Mouse (Mus musculus): ENCODE measurements around the gene Lrp10.

The Lrp10 gene

DNA sequence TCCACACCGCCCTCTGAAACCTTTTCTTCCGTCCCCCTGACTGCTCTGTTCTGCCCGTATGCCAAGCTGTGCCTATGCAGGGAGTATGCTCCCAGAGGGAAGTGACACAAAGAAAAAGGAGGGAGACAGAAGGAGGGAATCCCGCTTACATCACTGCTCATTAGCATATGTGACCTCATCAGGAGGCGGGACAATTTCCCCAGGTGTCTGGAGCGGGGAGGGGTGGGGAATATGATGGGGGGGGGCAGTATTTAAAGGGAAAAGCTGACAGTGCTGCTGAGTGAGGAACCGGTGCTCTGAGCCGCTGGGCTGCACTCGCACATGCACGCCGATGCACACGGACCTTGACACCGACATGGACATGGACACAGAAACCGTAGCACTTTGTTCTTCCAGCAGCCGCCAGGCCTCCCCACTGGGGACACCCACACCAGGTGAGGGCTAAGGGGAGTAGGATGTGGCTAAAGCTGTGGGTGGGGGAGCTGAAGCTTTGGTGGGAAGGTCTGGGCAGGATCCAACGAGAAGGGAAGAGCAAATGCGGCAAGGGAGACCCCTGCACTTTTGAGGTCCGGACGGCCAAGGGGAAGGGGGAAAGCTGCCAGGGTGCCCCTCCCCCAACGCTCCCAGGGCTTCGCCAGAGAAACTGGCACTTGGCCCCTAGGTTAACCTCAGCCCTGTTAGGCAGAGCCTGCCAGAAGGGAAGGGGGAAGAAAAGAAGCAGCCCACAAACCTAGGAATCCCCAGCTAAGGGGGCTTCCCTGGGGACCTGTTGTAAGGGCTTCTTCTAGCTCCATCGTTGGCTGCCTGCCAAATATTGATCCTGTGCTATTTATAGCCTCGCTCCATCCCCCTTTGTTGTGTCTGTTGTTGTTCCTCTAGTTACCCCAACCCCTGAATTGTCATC is 12.3 kb downstream of the Lrp10 start, which contains the start of gene Rem2:
Rem2 (plus strand) TSS at position 160 of the 904 bp plus-strand sequence.
- ATAC-seq (ENCODE audit: low TSS enrichment) = peak; percentile 95

DNA sequence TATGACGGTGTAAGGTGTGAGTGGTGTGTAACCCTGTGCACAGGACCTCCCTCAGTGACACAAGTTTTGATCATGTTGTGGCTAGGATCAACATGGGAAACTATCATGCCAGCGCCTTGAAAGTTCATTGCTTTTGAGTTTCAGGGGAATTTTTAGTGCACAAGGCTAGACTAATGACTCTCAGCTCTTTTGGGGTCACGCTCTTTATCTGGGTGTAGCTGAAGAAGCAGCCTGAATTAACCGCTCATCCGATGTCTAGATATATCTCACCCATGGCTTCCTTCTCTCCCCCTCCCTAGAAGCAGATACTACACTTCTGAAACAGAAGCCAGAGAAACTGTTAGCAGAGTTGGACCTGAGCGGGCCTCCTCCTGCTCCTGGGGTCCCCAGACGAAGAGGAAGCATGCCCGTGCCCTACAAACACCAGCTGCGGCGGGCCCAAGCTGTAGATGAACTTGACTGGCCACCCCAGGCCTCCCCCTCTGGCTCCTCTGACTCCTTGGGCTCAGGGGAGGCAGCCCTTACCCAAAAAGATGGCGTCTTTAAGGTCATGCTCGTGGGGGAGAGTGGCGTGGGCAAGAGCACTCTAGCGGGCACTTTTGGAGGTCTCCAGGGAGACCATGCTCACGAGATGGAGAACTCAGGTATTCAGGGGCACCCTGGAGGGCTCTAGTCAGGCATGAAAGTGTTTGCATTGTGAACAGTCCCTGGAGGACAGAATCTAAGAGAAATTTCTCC is 13.4 kb downstream of the Lrp10 start:
- ATAC-seq (ENCODE audit: low TSS enrichment) = no peak

DNA sequence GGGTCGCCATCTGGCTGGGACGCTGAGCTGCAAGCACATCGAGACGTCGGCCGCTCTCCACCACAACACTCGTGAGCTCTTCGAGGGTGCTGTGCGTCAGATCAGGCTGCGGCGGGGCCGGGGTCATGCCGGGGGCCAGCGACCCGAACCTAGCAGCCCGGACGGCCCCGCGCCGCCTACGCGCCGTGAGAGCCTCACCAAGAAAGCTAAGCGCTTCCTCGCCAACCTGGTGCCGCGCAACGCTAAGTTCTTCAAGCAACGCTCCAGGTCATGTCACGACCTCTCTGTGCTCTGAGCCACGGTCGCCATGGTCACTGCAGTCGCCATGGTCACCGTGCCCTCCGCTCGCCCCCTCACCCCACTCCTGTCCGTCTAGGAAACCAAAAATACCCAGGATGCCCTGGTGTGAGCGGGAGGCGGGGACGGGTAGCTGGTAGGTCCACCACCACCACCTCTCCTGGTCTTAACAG is 15.5 kb downstream of the Lrp10 start:
- no peak for ATAC-seq (ENCODE audit: low TSS enrichment)

DNA sequence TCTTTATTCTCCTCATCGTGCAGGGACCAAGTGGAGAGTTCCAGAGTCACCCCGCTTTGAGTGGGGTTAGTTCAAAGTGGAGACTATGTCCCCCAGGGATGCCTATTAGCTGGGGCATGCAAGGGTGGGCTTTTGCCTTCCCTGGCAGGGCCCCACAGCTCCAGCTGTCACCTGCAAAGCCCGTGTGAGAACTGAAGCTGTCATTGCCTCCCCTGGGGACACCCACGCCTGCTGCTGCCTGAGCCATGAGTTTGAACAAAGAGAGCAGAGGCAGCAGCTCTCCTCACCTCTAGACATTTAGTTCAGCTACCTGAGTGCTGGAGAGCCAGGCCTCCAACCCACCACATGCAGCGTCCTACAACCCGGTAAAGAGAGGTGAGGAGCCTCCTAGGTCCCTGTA is 16.7 kb downstream of the Lrp10 start:
- ATAC-seq (ENCODE audit: low TSS enrichment) = no peak

DNA sequence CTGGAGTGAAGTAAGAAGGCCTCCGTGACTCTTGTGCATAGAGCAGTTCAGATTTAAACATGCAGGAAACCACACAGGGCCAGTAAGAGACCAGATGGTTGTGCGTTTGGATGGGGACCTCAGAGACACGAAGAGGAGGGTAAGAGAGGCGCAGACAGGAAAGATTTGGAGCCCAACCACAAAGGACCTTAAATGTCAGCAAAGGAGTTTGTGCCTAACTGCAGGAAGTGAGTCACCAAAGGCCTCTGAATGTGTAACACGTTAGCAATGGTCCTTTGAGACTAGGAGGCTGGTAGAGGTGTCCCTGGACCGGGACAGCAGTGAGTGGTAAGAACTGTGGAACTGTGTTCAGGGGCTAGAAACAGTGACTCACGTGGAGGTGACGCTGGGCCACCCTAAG is 17.5 kb downstream of the Lrp10 start:
- no peak for ATAC-seq (ENCODE audit: low TSS enrichment)

DNA sequence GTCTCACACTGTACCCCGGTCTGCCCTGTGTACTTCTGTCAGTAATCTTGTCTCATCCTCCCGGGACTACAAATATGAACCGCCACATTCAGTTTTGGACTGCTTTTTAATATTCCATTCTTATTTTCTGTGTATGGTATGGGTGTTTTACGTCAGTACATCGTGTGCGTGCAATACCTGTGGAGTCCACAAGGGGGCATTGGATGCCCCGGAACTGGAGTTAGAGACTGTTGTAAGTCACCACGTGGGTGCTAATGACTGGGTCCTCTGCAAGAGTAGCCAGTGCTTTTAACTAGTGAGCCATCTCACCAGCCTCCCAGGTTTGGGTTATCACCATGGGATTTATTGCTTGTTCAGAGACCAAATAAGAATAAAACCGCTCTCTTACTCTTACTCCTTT is 18.6 kb downstream of the Lrp10 start:
- ATAC-seq (ENCODE audit: low TSS enrichment) = no peak

DNA sequence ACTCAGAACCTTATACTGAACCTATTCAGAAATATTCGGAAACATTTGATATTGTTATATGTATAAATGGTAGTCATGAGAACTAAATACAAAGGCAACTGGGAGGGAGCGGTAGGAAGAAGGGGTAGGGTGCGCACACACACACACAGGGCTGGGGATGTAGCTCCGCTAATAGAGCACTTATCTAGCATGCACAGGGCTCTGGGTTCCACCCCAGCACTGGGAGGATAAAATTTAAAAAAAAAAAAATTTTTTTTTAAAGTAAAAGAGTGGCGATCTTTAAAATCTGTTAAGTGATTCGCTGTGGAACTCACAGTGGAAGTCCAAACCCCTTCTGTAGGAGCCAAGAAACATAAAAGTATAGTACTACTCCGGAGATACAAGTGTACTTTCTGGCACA is 22.0 kb downstream of the Lrp10 start:
- ATAC-seq (ENCODE audit: low TSS enrichment) = no peak

DNA sequence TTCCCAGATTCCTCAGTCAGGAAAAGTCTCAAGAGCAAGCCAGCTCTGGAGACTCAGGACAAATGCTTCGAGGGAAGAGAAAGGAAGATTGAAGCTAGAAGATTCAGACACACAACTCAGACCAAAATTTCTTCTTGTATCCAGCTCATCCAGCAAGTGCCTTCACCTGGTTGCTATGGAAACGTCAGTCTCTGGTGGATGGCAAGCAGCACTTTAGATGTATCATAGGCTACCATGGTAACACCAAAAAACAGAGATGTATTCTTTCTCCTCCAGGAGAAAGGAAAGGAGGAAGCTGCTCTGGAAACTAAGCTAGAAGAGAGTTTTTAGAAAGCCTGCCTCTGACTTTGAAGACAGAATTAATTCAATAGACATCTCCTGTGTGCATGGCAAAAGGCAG is 23.8 kb downstream of the Lrp10 start:
- no peak for ATAC-seq (ENCODE audit: low TSS enrichment)

DNA sequence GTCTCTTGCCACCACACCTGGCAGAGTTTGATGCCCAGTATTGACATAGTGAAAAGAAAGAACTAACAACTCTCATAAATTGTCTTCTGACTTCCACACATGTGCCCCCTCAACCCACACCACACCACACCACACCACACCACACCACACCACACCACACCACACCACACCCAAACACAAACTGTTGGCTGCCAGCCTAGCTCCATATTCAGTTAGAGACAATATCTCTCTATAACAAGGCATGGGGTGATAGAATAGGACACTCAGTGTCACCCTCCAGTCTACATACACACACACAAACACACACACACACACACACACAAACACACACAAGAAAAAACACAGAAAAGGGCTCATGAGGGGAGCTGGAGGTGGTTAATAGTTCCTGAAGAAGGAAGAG is 24.4 kb downstream of the Lrp10 start:
- ATAC-seq (ENCODE audit: low TSS enrichment) = no peak

DNA sequence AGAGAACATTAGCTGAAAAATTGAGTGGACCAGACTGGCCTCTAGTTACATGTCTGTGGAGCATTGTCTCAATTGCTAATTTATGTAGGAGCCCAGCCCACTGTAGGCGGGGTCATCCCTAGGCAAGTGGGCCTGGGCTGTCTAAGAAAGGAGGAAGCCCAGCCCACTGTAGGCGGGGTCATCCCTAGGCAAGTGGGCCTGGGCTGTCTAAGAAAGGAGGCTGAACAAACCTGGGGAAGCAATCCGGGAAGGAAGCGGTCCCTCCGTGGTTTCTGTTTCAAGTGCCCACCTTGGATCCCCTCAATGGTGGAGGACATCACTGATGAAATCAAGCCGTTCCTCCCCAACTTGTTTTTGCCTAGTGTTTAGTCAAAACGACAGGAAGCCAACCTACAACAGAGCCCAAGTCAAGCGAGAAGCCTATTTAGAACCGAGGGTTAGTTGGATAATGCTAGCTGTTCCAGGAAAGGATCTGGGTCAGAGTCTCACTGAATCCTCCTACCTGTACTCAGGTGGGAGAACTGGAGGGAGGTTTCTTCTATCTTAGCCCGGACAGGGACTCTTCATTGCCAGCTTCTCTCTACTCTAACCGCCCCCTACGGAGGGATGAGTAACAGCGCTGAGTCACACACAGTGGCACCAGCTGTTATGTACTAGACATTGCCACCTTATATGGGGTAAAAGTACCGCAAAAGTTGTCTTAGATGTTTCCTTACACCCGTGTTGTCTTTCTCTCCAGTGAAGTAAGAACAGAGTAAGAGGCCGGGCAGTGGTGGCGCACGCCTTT is 28.6 kb downstream of the Lrp10 start:
- peak; percentile 100 for ATAC-seq (ENCODE audit: low TSS enrichment)

DNA sequence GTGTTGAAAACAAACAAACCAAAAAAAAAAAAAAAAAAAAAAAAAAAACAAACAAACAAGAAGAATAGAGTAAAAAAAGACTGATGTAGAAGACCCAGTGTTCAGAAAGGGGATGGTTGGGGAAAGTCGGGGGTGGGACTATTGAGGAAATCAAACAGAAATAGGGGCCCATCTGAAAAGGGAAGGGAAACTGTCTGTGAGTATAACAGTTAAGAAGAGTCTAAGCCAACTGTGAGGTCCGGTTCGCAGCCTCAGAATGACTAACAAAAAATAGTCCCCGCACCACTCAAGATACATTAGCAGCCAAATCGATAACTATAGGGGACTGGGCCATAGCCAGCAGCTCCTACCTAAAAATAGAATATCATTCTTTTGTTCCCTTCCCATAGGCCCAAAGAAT is 29.3 kb downstream of the Lrp10 start:
- no peak for ATAC-seq (ENCODE audit: low TSS enrichment)

DNA sequence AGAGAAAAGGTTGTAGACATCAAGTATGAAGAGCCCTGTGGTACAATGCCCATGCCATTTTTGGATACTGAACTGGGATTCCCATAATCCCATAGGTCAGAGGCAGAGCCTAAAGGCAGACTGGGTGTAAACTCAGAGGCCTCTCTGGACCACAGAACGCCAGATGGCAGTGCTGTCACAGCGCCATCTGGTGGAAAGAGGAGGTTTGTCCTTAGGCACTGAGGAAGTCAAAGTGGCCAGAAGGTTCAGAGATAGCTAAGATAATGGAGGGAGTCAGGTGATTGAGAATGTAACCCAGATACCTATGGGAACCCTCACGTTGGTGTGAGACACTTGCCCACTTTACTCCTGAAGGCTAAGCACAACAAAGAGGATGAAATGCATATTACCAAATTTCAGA is 30.3 kb downstream of the Lrp10 start:
- peak; percentile 76 for ATAC-seq (ENCODE audit: low TSS enrichment)

DNA sequence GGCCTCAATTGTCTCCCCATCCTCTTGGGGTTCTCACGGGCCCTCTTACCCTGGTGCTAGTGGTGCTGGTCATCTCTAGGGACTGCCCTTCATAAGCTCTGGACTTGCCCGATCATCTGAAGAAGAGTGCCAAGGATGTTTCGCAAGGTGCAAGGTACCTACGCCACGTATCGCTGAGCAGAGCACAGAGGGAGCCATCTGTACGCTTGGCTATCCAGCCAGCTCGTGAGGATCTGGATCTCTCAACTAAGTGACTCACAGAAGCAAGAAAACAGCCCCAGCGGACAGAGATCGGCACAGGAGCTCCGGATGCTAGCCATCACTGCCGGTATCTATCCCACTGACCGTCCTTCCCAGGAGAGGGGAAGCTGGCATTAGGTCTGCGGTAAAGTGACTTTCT is 32.8 kb downstream of the Lrp10 start:
- ATAC-seq (ENCODE audit: low TSS enrichment) = no peak

DNA sequence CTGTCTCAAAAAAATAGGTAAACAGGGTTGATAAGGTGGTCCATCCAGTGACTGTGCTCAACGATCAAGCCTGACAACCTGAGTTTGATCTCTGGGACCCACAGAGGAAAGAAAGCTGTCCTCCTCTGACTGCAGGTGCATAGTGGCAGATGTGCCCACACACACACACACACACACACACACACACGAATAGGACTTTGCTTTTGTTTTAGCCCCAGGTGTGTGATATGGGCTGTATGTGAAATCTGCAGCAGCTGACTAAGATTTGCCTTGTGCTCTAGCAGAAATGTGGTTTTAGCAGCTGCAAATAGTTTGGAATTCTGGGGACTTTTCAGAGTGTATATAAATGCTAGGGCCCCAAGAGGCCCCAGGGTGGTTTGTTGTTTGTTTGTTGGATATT is 35.4 kb downstream of the Lrp10 start:
- ATAC-seq (ENCODE audit: low TSS enrichment) = no peak

DNA sequence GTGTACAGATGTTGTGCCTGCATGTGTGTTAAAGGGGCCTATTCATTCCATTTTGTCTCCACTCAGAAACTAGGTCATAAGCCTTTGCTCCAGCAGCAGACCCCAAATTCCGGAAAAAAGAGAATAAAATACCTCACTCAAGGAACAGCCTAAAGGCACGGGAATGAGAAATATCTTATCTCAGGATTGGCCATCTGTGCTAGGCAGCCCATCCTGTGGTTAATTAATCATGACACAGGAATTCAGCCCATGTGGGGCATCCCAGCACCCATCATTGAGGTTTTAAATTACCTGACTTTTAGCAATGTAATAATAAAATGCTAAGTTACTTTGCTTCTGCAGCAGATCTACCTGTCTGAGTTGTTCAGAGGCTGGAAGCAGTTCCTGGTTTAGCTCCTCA is 37.4 kb downstream of the Lrp10 start:
- no peak for ATAC-seq (ENCODE audit: low TSS enrichment)

DNA sequence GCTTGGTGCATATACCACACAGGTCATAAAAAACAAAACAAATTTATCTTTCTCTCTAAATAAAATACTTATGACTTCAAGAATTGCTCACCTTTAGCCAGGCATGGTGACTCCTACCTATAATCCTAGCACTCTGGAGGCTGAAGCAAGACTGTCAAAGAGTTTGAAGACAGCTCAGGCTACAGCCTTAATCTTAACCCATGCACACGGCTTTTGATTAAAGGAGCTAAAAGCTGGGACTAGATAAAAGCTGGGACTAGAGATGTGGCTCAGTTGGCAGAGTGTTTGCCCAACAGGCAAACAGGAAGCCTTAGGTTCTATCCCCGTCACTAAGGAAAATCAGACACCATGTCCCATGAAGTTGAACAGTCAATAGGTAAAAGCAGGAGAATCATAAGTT is 39.2 kb downstream of the Lrp10 start:
- no peak for ATAC-seq (ENCODE audit: low TSS enrichment)

DNA sequence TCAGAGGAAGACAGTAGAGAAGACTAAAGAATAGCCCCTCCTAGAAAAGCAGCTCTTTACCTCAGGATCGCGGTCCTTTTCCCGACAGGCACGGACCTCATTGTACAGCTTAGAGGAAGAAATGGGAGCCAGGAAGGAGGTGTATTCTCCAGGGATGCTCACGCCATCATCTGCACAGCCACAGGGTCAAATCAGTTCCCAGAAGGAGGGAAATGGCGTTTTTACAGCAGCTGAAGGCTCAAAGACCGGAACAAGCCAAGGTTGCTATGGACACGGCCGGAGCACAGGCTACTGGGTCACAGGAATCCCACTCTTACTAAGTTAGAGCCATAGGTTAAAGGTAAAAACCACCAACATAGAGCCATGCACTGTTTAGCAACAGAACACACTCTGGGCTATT is 45.8 kb downstream of the Lrp10 start:
- ATAC-seq (ENCODE audit: low TSS enrichment) = no peak

DNA sequence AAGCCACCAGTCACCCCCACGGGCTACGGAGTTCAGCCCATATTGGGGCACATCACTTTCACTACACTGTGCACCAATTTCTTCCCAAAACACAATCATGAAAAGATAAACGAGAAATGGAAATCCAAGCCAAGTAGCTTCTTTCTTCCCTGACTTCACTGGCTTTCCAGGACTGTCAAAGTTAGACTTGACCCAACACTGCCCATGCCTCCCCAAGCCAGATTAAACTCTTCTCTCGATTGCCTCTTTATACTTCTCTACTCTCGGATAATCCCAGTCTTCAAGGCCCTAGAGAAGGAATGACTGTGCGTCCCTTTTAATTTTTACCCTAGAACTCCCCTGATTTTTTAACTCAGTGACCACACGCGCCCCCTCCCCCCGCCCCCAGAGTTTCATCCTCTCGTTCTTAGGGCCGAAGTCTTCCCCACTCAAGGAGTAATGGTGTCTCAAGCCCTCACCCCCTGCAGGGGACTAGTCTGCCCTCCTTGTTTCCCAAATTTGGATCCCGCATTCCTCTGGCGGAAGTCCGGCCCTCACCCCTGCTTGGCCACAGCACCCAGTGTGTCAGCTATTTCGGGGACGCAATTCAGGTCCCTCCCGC is 52.9 kb downstream of the Lrp10 start:
- ATAC-seq (ENCODE audit: low TSS enrichment) = peak; percentile 45; the same call in 1 of the 2 replicates
